Mouse (Mus musculus): ENCODE measurements around the gene Wnt3a.
"Not testable (repeated sequence)": the region's sequence is repeated elsewhere in the genome, so short reads cannot be mapped to it uniquely, and the experiment has no call there.

The Wnt3a gene

GRCm38 (mm10) chr11:59307422-59308163 is 17.0 kb upstream of the Wnt3a start:
- DNase-seq (ENCODE audit: inconsistent ontology term) = peak; percentile 87

- DNase-seq (ENCODE audit: inconsistent ontology term) = peak; percentile 91
Measured at GRCm38 (mm10) chr11:59306461-59307421, 16.2 kb upstream of the Wnt3a start, which contains the start of gene Wnt9a. Gene Wnt9a, plus strand, starts transcription at chr11:59306928.

- DNase-seq (ENCODE audit: inconsistent ontology term) = peak; percentile 56
Measured at GRCm38 (mm10) chr11:59305821-59306215, 15.3 kb upstream of the Wnt3a start.

GRCm38 (mm10) chr11:59305008-59305820 is 14.7 kb upstream of the Wnt3a start:
- no peak for DNase-seq (ENCODE audit: inconsistent ontology term)

- peak; percentile 92 for DNase-seq (ENCODE audit: inconsistent ontology term)
Measured at GRCm38 (mm10) chr11:59302700-59303569, 12.4 kb upstream of the Wnt3a start.

- DNase-seq (ENCODE audit: inconsistent ontology term) = not testable (repeated sequence)
Measured at GRCm38 (mm10) chr11:59301053-59301452, 10.5 kb upstream of the Wnt3a start.

GRCm38 (mm10) chr11:59300185-59300584 is 9.6 kb upstream of the Wnt3a start:
- DNase-seq (ENCODE audit: inconsistent ontology term) = no peak

- peak; percentile 47 for DNase-seq (ENCODE audit: inconsistent ontology term)
Measured at GRCm38 (mm10) chr11:59297941-59298340, 7.4 kb upstream of the Wnt3a start.

- no peak for DNase-seq (ENCODE audit: inconsistent ontology term)
Measured at GRCm38 (mm10) chr11:59293616-59294015, 3.1 kb upstream of the Wnt3a start.

- DNase-seq (ENCODE audit: inconsistent ontology term) = no peak
Measured at GRCm38 (mm10) chr11:59289706-59290105, 846 bp downstream of the Wnt3a start.

- DNase-seq (ENCODE audit: inconsistent ontology term) = no peak
Measured at GRCm38 (mm10) chr11:59284146-59284545, 6.4 kb downstream of the Wnt3a start.

GRCm38 (mm10) chr11:59282933-59283332 is 7.6 kb downstream of the Wnt3a start:
- peak; percentile 66 for DNase-seq (ENCODE audit: inconsistent ontology term)

GRCm38 (mm10) chr11:59282111-59282510 is 8.4 kb downstream of the Wnt3a start:
- no peak for DNase-seq (ENCODE audit: inconsistent ontology term)

- DNase-seq (ENCODE audit: inconsistent ontology term) = no peak
Measured at GRCm38 (mm10) chr11:59278047-59278446, 12.5 kb downstream of the Wnt3a start.

- no peak for DNase-seq (ENCODE audit: inconsistent ontology term)
Measured at GRCm38 (mm10) chr11:59276877-59277276, 13.7 kb downstream of the Wnt3a start.

- DNase-seq (ENCODE audit: inconsistent ontology term) = no peak
Measured at GRCm38 (mm10) chr11:59274184-59274583, 16.4 kb downstream of the Wnt3a start.

- DNase-seq (ENCODE audit: inconsistent ontology term) = no peak
Measured at GRCm38 (mm10) chr11:59266727-59267126, 23.8 kb downstream of the Wnt3a start.

GRCm38 (mm10) chr11:59265154-59265813 is 25.3 kb downstream of the Wnt3a start:
- DNase-seq (ENCODE audit: inconsistent ontology term) = no peak

GRCm38 (mm10) chr11:59264593-59264992 is 26.0 kb downstream of the Wnt3a start:
- DNase-seq (ENCODE audit: inconsistent ontology term) = no peak

All from Muller cell, postnatal 12 days (primary cell).